Mouse (Mus musculus): ENCODE results near the gene Hdac6.

DNA sequence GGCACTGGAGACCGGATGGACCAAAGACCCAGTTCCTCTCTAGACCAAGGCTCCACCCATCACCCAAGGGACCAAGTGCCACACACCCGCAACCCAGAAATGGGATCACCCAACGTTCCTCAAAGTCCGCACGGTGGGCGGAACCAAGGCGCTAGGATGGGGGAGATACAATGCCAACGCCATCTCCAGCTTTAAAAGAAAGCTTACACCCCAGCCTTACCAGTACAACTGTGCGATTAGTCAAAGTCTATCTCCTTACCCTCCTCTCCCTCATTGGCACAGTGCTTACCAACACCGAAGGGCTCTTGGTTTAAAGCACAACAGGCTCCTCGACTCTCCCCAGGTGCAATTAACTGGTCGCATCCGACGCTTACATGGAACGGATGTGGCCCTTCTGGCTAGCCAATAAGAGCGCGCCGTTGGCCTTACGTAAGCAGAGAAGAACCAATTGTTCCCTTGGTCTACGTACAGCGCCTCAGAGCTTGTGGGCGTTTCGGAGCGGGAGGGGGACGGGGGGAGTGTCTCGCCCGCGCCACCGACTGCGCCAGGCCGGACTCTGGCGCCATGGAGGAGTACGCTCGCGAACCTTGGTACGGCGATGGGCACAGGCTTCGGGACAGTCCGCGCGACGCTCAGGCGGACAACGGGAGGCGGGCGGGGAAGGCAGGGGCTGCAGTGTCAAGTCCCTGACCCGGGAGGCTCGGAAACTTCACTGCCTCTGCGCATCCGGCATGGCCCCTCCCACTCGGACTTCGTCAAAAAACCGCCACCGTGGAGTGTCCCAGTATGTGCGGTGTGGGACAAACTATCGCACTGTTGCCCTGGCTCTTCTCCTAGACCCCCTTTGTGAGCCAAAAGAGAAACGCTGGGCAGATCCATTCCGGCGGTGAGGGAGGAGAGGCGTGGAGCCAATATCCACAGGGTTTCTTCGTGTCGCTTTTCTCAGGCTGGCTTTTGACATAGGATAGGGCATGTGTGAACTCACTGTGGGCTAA lies 48.5 kb downstream of the Hdac6 start, which contains the start of the genes Pqbp1 and Timm17b:
- TF ChIP-seq CTCF (IDR thresholded peaks at IDR 0.05; ENCODE audit: extremely low read depth, insufficient read depth, insufficient read length, insufficient replicate concordance) (no peak), POLR2A (IDR thresholded peaks at IDR 0.05; ENCODE audit: low read depth, low read length) (peak; percentile 7; the same call in 1 of the 2 replicates)
